Mouse (Mus musculus) thymus, adult 2 months (tissue): ENCODE measurements around the gene Jak2.

Source experiments
- CTCF ChIP-seq: fragments of 200-500 bp; IDR thresholded peaks from 2 replicates; pipeline ENCODE4 v1.5.1; 2012; ENCODE audit warnings: mild to moderate bottlenecking, control low read depth, low read length, moderate library complexity, borderline replicate concordance; ENCODE audit not compliant: control insufficient read depth, poor library complexity, insufficient read depth; ENCODE audit errors: extremely low read depth
- POLR2A ChIP-seq: fragments of 200-500 bp; IDR thresholded peaks from 2 replicates; pipeline ENCODE4 v1.6.1; 2012; ENCODE audit warnings: mild to moderate bottlenecking, low read length, control low read depth, moderate library complexity; ENCODE audit not compliant: control insufficient read depth, poor library complexity, insufficient read depth; ENCODE audit errors: extremely low read depth

- TF ChIP-seq POLR2A (no peak), CTCF (no peak)
These were observed 3.8 kb downstream of the Jak2 start for GRCm38 (mm10) chr19:29255327-29256027.
